Mouse (Mus musculus): ENCODE results near the gene Ski.
A peak's percentile ranks its signal among the peaks of the same experiment; 100 is the strongest.

Ski gene

DNA sequence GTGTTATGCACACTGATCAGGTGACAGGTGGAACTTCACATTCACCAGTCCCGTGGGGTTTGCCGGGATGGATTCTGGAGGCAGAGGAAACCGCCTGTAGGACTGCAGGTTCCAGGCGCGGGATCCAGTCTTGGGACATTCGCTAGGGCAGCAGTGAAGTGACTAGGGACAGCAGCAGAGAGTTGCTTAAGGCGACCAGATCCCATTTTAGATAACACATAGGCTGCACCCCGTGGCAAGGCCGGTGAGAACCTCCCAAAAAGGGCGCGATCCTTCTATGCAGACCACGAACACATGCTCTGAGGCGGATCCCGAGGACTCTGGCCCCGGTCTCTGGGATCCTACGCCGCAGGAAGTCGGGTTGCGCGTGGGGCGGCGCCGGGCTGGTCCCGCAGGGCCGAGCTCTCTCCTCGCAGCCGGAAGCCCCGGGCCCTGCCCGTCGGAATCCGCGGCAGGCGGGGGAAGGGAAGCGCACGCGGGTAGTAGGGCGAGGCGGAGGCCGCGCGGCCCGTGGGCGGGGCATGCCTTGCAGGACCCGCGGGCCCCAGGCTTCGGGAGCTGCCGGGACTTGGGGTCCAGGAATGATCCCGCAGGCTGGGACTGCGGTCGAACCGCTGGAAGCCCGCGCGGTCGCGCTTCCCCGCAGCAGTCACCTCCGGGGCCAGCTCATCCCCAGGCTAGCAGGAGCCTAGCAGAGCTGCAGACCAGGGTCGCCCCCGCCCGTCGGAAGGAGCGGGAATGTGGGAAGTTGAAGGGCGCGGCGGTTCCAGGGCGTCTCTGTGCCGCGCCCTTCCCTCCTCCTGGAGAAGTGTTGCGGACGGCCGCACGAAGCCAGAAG, 71.9 kb downstream of the Ski start:
- DNase-seq (ENCODE audit: low spot score), result peak; percentile 94

DNA sequence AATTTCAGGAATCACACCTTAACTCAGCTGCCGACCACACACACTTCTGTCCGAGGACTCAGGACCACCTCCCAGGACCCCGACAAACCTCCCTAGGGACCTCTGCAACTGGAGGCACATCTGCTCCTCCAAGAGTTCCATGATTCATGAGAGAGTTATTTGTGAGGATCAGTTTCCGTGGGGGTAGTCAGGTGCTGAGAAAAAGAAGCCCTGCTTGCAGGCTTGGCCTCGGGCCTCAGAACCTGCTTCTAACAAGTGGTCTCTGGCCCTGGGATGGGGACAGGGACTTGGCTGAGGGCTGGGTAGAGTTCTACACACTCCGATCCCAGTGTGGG, 72.5 kb downstream of the Ski start:
- no peak for DNase-seq (ENCODE audit: low spot score)

DNA sequence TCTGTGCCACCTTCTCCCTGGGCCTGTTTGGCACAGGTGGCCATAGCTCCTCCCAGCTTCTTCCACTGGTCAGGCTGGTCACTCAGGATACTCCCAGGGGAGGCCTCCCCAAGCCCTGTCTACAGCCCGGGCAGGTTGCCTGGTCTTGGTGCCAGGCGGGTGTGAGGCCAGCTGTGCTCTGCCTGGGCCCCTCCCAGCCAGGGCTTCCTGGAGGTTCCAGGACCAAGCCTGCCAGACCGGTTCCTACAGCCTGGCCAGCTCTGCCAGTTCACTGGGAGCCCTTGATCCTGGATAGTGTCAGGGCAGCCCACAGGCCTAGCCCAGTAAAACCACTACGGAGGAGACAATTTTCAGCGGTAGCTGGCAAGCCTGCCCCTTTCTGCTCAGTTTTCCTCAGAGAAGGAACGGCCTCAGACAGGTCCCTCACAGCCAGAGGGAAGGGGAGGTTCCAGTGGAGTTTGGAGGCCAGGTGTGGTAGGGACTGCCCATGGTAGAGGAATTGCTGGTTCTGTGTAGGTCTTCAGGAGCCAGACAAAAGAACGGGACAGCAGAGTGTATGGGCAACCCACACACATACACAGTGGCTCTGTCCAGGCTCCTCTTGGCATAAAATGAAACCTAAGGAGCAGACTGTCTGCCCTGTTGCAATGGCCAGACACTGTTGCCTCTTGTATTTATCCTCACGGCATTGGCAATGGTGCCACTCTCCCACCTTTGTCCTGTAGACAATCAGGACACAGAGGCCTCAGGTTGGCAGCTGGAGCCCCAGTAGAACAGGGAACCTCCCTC, 73.3 kb downstream of the Ski start:
- peak; percentile 94 for DNase-seq (ENCODE audit: low spot score)

DNA sequence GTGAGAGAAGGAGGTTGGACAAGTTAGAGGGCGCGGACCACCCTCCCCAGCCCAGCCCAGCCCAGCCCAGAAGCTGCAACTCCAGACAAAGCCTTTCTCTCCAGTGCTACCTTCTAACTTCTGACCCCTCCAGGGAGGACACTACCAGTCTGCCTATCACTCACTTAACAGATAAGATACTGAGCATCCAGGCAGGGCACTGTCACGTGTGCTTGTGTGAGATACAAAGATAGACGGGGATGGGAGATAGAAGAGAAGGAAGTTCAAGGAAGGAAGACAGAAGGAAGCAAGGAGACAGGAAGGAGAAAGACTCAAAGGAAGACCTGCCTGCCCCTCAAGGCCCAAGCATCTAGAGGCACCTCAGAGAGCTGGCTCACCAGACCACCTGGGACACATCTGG, 73.9 kb downstream of the Ski start:
- DNase-seq (ENCODE audit: low spot score), result no peak

DNA sequence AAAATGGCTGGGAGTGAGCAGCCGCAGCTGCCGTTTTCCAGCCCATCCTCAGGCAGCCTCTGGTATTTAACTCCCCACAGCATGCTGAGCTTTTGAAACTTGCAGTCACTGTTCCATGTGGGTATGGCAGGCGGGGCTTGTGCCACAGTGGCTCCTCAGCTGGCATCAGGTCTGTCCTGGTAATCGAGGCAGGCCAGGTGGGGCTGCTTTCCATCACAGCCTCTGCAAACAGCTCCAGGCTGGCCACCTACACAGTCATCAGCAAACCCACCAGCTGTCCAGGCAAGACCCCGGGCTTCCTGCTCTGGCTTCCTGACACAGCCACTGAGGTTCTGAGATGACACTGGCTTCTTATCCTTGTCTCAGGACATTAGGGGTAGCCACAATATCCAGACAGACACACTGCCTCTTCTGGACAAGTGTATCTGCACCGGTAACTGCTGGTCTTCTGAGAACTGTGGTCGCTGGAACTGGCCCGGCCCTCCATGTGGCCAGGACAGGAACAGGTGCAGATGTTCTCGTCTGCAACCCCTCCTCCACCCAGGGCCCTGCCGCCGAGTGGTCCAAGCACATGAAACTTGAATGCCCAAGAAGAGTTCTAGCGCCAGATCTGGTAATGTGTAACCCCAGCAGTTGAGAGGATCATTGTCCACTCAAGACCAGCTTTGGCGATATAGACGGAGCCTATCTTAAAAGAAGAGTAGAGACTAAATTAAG, 76.1 kb downstream of the Ski start:
- DNase-seq (ENCODE audit: low spot score), result no peak

DNA sequence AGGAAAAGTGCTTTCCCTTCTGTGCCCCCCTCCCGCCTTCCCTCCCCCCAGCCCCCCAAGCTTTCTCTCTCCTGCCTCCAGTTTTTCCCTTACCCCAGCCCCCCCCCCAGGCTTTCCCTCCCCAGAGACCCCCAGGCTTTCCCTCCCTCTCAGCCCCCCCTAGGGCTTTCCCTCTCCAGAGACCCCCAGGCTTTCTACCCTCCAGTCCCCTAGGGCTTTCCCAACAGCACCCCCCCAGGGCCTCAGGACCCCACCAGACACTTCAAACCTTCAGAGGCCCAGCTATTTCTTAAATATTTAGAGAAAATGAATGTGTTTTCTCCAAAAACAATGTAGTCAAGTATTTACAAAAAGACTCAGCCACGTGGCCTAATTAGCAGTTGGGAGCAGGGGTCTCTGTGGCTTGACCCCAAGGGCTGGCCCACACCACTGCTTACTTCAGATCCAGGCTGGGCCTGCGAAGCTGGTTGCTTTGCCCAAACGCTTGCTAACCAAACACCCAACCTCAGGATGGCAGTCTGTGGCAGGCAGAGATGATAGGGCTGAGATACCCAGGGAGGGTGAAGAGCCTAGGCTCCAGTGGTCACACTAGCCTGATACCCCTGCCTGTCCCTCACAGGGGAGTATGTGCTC, 77.7 kb downstream of the Ski start:
- no peak for DNase-seq (ENCODE audit: low spot score)

DNA sequence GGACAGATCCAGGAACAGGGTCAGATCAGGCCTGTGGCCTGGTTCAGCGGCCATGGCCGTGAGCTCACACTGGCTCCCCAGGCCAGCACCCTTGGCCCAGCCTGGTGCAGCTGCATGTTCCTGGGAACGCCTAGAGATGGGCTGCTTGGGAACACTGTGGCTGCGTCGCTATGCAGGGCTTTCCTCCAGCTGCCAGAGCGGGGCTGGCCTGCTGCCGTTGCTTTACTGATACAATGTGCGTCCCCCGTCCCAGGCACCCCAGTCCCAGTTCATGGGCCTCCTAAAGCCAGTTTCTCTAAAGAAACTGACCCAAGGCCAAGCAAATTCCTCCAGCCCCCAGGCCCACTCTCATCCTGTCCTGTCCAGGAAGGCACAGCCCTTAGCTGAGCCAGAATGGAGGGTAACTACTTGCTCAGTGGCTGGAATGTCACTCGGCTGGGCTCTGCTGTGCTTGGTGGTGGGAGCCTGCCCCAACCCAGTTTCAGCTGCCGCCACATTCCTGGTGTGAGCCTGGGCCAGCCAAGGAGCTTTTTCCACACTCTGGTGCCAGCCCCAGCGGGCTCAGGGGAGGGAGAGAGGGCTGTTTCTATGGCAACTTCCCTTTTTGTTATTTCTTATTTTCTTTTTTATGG, 78.4 kb downstream of the Ski start:
- peak; percentile 71 for DNase-seq (ENCODE audit: low spot score)

DNA sequence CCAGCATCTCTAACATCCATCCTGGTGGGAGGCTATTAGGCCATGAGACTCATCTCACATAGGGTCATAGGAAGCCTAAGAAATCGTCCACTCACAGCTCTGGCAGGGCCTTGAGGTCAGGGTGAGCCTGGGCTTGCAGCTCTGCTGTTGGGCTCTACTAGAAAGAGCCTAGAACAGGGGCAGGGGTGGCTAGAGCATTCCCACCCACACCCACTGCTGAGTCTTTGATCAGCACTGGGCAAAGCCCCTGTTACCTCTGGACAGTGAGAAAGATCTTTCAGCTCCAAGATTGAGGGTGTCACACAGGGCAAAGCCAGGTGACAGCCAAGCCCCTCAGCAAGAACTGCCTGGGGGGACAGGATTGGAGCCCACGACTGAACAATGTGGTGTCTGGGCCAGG, 79.0 kb downstream of the Ski start:
- DNase-seq (ENCODE audit: low spot score), result no peak

DNA sequence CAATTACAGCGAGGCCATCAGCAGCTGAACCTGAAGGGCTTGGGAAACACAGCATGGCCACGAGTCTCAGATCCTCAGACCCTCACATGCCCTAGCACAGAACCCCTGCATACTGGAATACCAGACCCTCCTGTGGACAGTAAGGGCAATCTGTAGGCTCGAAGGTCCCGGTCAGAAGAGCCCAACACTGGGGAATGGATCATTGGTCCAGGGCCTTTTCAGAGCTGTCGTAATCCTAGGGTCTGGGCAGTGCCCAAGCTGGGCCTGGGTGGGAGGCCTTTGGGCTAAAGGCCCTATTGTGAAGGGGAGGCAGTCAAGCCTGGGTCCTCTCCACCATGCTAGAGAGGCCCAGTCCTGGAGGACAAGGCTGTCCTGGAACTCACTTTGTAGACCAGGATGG, 79.6 kb downstream of the Ski start:
- no peak for DNase-seq (ENCODE audit: low spot score)

DNA sequence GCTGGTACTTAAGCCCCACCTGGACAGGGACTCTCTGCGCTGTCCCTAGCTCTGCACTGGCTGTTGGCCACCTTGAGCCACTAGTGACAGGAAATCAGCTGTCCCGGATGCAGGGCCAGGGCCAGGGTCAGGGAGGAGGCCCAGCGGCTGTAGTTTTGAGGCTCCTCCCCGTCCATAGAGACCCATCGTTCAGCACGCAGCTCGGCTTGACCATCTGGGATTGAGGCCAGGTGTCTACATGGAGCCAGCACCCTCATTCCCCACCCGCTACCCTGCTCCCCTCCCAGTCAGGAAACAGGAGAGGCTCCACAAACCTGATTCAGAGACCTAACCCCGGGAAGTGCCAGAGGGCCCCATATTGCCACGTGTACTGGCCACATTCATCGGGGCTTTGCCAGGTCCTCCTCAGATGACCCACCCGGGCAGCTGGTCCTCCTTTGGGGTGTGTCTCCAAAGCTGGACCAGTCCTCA, 81.6 kb downstream of the Ski start:
- DNase-seq (ENCODE audit: low spot score), result peak; percentile 68

DNA sequence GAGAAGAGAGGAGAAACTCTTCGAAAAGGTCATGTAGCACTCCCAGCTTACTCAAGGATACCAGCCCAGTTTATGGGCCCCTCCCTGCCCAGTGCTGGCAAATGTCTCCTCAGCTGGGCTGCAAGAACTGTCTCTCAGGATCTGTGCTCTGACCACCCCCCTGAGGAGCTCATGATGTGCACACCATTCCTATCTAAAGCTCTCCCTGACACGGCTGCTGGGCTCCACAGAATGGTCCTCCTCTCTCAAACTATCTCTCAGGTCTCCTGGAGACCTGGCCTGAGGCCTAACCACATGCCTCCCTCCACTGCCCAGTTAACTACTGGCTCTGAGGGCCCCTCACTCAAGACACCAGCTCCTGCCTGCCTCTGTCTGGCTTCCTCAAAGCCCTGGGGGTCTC, 82.2 kb downstream of the Ski start:
- no peak for DNase-seq (ENCODE audit: low spot score)

DNA sequence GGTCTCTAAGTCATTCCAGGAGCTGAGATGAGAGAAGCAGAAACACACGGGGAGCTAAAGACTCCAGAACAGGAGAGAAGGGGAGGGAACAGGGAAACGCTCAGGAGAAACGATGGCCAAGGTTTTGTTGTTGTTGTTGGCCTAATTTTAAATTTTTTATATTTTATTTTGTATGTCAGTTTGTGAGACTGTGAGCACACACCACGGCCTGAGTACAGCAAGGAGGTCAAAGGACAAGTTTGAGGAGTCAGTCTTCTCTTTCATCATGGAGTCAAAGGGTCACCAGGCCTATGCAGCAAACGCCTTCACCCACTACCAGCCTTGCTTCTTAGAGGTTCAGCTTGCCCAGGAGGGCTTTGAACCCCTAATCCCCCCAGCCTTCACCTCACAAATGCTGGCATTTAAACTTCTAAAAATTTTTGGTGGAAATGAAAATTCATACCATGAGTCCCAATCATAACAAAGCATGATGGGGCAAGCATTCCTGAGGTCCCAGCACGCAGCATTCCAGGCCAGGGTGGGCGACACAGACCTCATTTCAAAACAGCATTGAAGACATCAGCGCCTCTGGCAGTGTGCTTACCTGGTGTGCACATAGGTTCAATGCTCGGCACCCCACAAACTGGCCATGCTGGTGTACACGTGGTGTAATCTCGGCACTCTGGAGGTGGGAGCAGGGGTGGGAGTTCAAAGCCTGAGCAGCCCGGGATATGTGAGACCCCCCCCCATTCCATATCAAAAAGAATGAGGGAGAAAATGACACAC, 82.9 kb downstream of the Ski start:
- no peak for DNase-seq (ENCODE audit: low spot score)

DNA sequence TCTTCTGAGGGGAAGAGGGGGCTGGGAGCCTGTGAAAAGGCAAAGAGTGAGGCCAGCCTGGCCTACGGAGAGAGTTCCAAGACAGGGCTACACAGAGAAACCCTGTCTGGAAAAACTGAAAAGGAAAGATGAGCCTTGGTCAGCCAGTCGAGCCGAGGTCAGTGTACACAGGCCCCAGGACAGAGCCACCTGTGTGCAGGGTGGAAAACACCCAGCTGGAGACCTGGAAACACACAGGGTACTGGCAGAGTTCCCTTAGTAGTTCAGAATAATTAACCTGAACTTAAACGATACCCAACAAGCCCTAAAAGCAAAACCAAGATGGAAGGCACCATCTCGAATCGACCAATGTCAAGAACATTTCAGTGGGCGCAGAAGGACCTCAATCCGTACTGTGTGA, 83.9 kb downstream of the Ski start:
- DNase-seq (ENCODE audit: low spot score), result no peak

DNA sequence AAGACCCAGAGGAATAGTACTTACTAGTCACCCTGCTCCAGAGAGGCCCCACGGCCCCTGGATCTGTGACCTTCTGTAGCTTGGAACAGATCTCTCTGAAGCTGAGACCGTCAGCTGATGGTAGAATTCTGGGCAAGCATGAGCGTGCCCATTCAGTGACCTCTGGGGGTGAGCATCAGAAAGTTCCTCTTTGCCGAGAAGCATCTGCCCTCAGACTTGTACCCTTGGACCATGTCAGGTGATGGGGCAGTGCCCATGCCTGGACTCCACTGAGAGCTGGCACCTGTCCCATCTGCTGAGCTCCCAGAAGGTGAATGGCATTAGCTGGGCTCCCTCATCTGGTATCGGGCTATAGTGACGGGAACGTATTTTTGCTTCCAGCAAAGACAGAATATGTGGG, 84.5 kb downstream of the Ski start:
- no peak for DNase-seq (ENCODE audit: low spot score)

DNA sequence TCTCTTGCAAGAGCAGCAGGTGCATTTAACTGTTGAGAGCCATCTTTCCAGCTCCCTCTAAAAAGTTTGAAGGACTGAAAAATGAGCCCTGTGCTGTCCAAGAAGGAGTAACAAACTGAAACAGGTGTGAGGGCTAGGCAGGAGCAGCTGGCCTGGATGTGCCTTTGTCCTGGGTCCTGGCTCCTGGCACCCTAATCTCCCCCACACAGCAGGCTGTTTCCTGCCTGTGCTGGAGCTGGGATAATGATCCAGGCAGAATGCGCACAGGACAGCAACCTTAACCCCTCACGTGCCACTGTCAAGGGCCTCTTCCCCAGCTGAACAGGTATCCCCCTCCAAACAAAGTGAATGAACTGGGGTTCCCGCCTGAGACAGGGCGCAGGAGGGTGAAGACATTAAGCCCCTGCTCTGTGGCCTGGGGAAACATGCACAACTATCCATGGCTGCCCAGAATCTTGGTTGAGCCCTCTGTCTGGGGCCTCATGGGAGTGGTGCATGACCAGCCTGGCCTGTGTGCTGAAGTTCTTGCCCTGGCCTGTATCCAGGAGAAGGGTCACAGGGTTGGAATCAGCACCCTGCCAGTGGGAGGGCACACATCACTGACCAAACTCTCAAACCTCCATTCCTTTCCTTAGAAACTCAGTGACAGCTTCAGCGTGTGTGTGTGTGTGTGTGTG, 86.3 kb downstream of the Ski start:
- DNase-seq (ENCODE audit: low spot score), result peak; percentile 53

DNA sequence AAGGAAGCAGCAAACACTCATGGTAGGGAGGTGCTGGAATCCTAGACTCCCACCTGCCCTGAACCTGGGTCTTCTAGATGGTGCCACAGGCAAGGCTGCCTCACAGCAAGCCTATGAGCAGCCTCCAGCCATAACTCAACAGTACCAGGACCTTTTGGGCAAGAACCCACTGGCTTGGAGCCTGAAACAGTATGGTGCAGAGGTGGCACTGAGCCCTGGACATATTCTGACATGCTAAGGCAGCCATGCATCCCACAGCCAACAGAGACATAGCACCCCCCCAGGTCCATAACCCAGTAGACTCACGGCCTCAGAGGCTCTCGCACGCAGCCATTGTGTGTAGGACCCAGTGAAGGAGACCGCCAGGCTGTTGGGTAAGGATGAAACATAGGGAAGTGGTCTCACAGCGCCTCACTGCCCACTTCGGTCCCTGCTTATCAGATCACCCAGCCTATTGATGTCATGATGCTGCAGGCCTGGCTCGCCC, 87.7 kb downstream of the Ski start:
- no peak for DNase-seq (ENCODE audit: low spot score)

DNA sequence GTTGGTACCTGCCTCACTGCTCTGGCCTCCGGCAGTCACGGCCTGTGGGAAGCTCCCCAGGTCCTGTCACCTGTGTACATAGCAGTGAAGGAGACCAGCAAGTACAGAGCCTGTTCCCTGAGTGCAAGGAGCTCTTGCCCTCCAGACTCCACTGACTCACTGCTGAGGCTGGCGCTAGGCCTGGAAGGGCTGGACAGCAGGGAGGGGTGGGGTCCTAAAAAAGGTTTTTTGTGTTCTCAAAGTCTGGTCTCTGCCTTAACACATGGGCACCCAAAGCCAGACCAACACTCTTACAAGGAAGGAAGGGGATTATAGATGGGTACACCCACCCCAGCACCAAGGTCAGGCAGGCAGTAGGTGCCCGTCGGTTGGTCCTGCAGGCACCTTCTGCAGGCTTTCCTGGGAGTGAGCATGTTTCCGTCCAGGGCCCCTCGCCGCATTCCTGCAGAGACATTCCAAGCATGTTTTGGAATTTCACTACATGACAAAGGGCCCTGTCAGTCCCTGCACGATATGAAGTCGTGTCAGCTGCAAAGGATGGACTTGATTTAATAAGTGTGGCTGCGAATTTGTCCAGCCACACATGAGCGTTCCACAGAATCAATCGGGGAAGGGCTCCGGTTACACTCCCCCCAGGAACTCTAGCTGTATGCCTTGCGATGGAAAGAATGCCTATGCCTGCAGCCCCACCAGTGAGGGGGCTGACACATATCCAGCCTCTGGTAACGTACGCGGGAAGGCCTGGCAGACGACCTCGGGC, 88.6 kb downstream of the Ski start:
- peak; percentile 78 for DNase-seq (ENCODE audit: low spot score)

DNA sequence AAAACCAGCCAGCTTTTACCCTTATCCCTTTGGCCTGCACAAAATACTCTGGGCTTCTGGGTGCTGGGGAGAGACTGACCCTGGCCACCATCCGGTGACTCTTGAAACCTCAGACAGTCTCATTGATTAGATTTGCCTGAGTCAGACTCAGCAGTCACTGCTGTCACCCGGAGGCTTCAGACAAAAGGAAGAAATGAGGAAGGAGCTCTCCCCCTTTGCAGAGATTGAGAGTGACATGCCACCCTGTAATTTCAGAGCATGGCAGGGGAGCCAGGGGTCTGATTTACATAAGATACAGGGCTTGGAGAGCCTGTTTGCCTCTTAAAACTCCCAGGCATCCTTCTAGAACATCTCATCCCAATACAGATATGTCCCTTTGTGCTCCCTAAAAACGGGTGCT, 89.2 kb downstream of the Ski start:
- no peak for DNase-seq (ENCODE audit: low spot score)

DNA sequence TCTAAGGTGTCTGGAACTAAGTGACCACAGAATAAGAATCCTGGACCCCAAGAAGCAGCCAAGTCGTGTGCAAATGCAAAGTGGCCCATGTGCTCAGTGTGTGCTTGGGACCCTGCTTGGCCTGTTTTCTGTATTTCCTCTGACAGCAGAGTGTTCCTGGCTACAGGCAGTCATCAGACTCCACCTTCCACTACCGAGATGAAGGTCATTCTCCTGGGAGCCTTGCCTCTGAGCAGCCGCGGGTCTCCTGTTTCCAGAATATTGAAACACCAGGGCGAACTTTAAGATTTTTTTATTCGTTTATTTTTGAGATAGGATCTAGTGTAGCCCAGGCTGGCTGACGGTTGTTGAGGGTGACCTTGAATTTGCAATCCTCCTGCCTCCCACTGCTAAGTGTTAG, 91.8 kb downstream of the Ski start:
- no peak for DNase-seq (ENCODE audit: low spot score)

DNA sequence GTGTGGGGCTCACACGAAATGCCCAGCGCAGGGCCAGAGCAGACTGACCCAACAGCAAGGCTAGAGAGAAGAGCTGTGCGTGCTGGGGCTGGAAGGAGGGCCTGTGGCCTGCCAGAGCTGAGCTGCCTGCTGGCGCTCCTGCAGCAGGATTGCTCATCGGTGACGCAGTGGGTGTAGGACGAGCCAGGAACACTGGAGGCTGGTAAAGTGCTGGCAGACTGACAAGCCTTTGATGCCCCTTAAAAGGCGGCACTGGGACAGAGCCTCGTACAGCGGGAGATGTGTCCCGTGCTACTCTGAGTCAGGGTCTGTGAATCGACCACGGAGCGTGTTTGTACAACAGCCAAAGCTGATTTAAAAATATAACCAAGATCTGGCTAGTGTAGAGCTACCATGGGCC, 92.4 kb downstream of the Ski start:
- peak; percentile 91 for DNase-seq (ENCODE audit: low spot score)

Data from urinary bladder, postnatal 14 days (tissue).